Mouse (Mus musculus) lung, adult 2 months (tissue): ENCODE data around the gene Baz2b.

Experiments used
- CTCF ChIP-seq: fragments of 200-500 bp; IDR thresholded peaks from 2 replicates; pipeline ENCODE4 v1.5.1; 2011; ENCODE audit warnings: mild to moderate bottlenecking, low read length, control low read depth; ENCODE audit not compliant: insufficient read depth
- POLR2A ChIP-seq: fragments of 200-500 bp; IDR thresholded peaks from 2 replicates; pipeline ENCODE4 v1.6.1; 2011; ENCODE audit warnings: low read depth, mild to moderate bottlenecking, control low read depth, low read length, borderline replicate concordance; ENCODE audit errors: extremely low read depth

- TF ChIP-seq CTCF: no peak
- no peak for TF ChIP-seq POLR2A
Observed at GRCm38 (mm10) chr2:60228470-60228869, 18.8 kb upstream of the Baz2b start.
